Mouse (Mus musculus) megakaryocyte, embryonic 14.5 days (primary cell): ENCODE measurements around the gene Fam92b.

Experiments
- FLI1 ChIP-seq: IDR thresholded peaks from 2 replicates; pipeline ENCODE4 v1.6.1; 2012; ENCODE audit warnings: low read length, inconsistent platforms, mixed read lengths
- GATA1 ChIP-seq: IDR thresholded peaks from 3 replicates; pipeline ENCODE4 v1.6.1; 2012; ENCODE audit warnings: mixed read lengths, low read length, inconsistent platforms, borderline replicate concordance

- no peak for TF ChIP-seq GATA1
- no peak for TF ChIP-seq FLI1
These were observed 50.7 kb downstream of the Fam92b start for GRCm38 (mm10) chr8:120126357-120127161.
